Mouse (Mus musculus): ENCODE data around the gene Ticam1. TPM values are rescaled to one million over a fixed set of nuclear protein-coding genes. Genes with fewer than 3 reads are reported as not detected.
A peak's percentile ranks its signal among the peaks of the same experiment; 100 is the strongest.
"Not testable (repeated sequence)": the region's sequence is repeated elsewhere in the genome, so short reads cannot be mapped to it uniquely, and the experiment has no call there.

Gene Ticam1
- total RNA-seq, 2 experiments from 2014 or later: 3.4 to 3.7 TPM

- intact Hi-C loops (cut with DNase I): no loop called here
- no peak for DNase-seq
These were observed 10.7 kb downstream of the Ticam1 start for GRCm38 (mm10) chr17:56265869-56266268.

DNA sequence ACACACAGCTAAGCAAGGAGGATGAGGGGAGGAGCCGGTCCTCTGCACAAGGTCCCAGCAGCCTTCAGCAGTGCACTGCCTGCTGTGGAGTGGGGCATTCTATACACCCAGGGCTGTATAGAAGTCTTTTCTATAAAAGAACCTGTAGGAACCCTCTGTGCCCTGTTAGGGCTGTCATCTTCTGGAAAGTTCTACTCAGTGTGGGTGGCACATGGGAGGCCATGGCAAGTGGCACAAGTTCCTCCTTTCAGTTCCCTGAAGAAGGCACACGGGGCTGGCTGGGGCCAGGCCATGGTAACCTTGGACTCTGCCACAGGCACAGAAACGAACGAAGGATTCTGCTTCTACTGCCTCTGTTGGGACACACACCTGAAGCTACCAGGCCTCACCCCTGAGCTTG is 11.6 kb downstream of the Ticam1 start:
- DNase-seq: no peak
- intact Hi-C loops (cut with DNase I): no loop called here

- intact Hi-C loops (cut with DNase I): no loop called here
These were observed 12.6 kb downstream of the Ticam1 start for GRCm38 (mm10) chr17:56264020-56264419.

DNA sequence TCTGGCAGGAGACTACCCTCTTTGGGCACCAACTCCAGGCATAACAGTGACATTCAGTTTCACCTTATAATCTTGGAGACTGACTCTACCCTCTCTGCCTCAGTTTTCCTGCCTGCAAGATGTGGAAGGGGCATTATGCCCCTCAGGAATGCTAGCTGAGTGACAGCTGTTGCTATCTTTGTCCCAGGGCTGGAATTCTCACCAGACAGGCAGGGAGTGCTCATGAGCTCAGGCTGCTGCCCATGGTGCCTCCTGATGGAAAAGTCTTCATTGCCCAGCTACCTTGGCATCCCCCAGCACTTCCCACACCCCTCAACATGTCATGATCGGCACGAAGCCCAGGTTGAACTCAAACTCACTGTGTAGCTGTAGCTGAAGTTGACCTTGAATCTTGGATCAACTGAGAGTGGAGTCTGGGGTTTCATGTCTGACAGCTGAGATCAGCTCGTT is 13.9 kb downstream of the Ticam1 start:
- intact Hi-C loops (cut with DNase I): no loop called here

More at GRCm38 (mm10) chr17:56264020-56264419, 12.6 kb downstream of the Ticam1 start:
- DNase-seq: peak; percentile 77

DNA sequence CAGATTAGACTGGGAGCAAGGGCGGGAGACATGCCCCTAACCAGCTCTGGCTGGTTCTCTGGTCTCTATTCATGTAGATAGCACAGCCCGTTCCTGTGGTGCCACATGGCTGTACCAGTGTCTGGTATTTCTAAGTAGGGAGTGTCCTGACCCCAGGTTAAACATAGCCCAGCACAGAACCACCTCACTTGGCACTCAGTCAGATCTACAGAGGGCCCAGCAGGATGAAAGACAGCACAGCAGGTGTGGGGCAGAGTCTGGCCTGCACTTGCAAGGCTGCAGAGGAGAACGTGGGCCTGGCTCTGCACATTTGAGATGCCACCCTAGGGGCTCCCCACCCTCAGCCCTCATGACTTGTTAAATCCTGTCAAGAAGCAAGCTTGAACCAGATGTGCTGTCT is 15.4 kb downstream of the Ticam1 start:
- intact Hi-C loops (cut with DNase I): no loop called here
- no peak for DNase-seq

More for the DNA sequence above, 13.9 kb downstream of the Ticam1 start:
- no peak for DNase-seq

DNA sequence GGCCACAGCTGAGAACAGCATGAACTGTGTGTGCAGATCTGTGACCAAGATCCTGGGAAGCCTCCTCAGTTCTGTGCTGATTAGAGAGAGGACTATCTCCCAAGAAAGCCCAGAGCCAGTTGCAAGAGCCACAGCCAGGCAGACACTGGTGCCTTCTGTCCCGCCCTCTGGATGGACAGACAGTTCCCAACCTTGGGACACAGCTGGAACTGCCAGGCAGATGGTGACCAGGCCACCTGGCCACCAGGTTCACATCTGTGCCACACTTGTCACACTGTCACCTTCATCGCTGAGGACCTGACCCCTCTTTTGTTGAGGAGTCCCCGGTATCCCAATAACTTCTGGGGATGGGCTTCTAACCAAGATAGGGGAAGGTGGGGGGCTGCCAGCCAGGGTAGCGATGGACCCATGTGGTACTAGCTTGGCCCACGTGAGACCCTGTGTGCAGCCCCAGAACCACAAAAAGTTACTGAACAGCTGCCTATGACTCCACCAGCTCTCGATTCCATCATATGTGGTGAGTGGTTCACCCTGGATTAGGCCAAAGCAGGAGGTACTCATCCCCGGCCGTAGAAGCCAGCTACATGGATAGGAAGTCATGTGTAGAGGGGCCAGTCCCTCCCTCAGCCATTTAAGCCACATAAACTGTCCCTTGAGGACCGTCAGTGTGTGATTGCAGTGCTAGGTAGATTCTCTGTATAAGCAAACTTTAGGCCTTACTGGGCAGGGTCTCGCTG is 17.1 kb downstream of the Ticam1 start:
- DNase-seq: no peak
- intact Hi-C loops (cut with DNase I): no loop called here

DNA sequence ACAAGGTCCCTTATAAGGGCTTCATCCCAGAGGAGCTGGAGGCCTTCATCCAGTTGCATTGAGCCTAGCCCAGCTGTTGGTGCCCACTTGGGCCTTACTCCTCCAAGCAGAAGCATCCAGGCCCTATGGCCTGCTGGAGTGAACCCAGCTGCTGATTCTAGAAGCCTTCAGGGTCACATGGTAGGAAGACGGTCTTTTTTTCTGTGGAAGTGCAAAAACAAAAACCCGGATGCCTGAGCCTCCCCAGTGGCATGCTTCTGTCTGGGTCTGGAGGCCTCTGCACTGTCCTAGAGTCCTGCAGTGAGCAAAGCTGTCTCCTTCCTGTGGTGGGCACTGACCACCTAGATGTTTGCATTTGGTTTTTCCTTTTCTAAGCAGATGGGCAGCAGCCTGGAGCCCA is 17.8 kb downstream of the Ticam1 start:
- intact Hi-C loops (cut with DNase I); DNase-seq: not testable (repeated sequence)

DNA sequence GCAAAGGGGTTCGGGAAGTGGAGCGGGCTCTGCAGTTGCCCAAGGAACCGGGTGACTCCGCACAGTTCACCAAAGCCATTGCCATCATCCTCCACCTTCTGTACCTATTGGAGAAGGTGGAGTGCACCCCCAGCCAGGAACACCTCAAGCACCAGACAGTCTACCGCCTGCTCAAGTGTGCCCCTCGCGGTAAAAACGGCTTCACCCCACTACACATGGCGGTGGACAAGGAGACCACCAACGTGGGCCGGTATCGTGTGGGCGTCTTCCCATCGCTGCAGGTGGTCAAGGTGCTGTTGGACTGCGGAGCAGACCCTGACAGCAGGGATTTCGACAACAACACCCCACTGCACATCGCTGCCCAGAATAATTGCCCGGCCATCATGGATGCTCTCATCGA is 18.3 kb downstream of the Ticam1 start:
- DNase-seq; intact Hi-C loops (cut with DNase I): not testable (repeated sequence)

DNA sequence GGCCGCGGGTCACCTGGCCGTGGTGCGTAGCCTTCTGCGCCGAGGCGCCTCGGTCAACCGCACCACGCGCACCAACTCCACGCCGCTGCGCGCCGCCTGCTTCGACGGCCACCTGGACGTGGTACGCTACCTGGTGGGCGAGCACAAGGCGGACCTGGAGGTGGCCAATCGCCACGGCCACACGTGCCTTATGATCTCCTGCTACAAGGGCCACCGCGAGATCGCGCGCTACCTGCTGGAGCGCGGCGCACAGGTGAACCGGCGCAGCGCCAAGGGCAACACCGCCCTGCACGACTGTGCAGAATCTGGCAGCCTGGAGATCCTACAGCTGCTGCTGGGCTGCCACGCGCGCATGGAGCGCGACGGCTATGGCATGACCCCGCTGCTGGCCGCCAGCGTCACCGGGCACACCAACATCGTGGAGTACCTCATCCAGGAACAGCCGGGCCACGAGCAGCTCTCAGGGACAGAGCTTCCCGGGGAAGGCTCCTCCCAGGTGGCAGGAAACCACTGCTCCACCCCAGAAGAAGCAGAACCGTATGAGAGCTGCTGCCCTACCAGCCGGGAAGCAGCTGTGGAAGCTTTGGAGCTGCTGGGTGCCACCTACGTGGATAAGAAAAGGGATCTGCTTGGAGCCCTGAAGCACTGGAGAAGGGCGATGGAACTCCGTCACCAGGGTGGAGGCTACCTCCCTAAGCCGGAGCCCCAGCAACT is 19.2 kb downstream of the Ticam1 start:
- intact Hi-C loops (cut with DNase I): no loop called here
- no peak for DNase-seq

GRCm38 (mm10) chr17:56256239-56256881 is 20.2 kb downstream of the Ticam1 start, which contains the start of gene Fem1a:
Fem1a (plus strand) TSS chr17:56256810.
- intact Hi-C loops (cut with DNase I): no loop called here
- DNase-seq: peak; percentile 92

- DNase-seq: peak; percentile 100
- intact Hi-C loops (cut with DNase I): no loop called here
These were observed 20.7 kb downstream of the Ticam1 start for GRCm38 (mm10) chr17:56255863-56256238.

GRCm38 (mm10) chr17:56255429-56255828 is 21.2 kb downstream of the Ticam1 start:
- intact Hi-C loops (cut with DNase I): no loop called here
- DNase-seq: peak; percentile 67

DNA sequence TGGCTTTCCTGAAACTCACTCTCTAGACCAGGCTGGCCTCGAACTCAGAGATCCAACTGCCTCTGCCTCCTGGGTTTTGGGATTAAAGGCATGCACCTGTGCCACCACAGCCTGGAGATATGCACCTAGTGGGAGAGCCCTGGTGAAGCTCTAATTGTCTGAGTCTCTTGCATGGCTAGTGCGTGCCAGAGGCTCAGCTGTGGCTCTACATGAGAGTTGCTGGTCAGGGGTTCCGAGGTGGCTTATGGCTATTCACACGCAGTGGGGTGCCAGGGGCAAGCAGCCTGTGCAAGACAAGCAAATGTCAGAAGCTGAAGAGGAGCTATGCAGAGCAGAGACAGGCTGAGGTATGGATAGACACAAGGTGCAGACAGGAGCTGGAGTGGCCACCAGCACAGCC is 21.9 kb downstream of the Ticam1 start:
- no peak for DNase-seq
- intact Hi-C loops (cut with DNase I): loop anchor here (5.0 kb wide), 2 partner anchors 52 to 127 kb away; no protein-coding TSS in a partner anchor

DNA sequence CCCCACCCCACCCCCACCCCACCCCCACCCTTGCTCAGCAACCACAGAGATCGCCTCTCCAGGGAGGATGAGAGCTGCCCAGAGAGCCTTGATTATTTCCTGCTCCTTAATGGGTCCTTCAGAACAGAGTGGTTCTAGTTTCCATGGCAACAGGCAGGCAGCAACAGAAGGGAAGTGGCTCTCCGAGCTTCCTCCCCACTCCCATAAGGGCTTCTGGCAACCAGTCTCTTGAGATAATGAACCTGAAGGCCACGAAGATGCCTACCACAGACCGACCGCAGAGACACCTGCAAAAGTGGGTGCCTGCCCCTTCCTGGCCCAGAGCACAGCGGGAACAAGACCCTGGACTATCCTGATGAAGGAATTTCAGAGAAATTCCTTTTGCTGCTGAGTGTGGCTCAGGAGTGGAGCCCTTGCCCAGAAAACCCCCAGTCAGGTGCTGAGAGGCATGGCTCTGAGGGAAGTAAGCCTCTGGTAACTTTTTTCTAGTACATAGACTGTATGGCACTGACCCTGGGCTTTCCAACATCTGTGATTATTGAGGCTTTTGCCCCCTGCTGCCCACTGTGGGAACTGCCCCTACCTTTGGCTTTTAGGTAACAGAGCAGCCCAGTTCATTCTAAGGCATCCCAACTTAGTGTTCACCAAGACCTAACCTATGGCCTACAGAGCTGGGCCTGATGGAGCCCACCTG is 25.3 kb downstream of the Ticam1 start:
- intact Hi-C loops (cut with DNase I): loop anchor here (5.0 kb wide), 2 partner anchors 49 to 124 kb away; no protein-coding TSS in a partner anchor
- DNase-seq: peak; percentile 77

DNA sequence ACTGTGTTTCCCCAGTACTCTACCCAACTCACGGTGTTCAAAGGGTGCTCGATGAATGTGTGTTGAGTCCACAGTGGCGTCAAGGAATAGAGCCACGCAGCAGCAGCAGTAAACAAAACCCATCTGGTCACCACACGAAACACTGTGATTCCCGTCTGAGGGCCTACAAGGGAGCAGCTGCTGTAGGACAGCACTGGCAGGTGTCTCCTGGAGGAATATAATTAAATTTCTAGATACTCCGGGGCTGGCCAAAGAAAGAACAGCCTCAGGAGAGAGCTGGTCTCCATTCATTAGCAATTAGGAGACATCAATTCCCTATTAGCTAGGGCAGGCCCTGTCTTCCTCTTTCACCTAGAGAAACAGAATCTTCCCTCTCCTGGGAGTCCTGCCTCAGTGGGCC is 31.0 kb downstream of the Ticam1 start:
- intact Hi-C loops (cut with DNase I): no loop called here
- DNase-seq: no peak

DNA sequence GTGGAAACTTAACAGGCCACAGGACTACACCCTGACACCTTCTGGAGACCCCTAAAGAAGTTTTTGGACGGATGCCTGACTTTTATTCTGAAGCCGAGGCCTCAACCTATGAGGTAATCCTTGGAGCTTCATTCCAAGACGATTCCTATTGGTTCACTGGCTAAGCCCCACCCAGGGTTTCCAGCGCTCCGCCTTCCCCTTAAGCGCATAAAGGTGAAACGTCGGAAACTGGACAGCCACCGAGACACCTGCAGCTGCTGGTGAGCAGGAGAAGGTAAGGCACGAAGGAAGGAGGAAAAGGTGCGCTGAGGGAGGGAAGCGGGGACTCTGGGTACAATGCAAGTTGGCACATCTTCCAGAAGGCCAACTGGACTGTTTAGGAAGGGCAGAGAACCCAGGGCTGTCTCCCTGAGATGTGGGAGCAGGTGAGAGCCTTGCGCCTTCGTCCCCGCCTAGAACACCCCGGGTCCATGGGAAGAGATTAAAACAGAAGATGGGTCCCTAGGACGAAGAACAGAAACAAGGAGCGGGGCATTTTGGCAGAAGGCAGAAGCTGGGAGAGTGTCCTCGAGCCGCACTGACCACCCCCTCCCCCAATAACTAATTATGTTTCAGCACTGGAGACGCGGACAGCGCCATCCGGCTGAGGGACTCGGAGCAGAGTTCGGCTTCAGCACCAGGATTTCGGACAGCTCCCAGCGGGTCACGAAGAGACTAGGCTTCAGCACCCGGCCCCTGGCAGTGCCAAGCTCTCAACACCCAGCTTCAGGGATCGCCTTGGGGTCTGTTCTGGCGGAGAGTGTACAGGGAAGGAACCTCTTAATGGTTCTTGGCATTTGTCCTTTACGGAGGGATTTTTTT is 34.8 kb downstream of the Ticam1 start:
- intact Hi-C loops (cut with DNase I): no loop called here
- peak; percentile 81 for DNase-seq

GRCm38 (mm10) chr17:56233818-56234469 is 42.6 kb downstream of the Ticam1 start:
- peak; percentile 95 for DNase-seq
- intact Hi-C loops (cut with DNase I): no loop called here

DNA sequence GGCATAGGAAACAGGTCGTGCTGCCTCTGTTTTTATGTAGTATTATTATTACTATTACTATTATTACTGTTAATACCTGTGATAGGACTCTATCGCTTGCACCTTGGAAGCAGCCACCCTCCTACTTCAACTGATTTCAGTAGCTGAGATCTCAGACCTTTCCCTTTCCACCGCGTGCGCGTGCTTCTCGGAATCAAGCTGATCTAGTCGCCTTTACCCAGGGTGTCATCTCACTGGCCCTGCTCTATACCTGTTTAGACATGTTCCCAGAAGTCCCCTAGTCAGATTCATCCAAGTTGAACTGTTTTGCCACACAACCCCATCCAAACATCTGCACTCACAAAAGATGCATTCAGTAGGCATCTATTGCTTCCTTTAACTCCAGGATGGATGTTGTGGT is 43.2 kb downstream of the Ticam1 start:
- no peak for DNase-seq
- intact Hi-C loops (cut with DNase I): no loop called here

- intact Hi-C loops (cut with DNase I): no loop called here
- DNase-seq: no peak
These were observed 46.6 kb downstream of the Ticam1 start for GRCm38 (mm10) chr17:56229943-56230342.
